Mouse (Mus musculus): Measurements from ENCODE around the gene Akap17b. TPM values are rescaled to one million over a fixed set of nuclear protein-coding genes. Genes with fewer than 3 reads are reported as not detected.
A peak's percentile ranks its signal among the peaks of the same experiment; 100 is the strongest.

The Akap17b gene
- polyA plus RNA-seq (2012; rRNA removed) = 9.5 and 10.7 TPM in 2 replicates

DNA sequence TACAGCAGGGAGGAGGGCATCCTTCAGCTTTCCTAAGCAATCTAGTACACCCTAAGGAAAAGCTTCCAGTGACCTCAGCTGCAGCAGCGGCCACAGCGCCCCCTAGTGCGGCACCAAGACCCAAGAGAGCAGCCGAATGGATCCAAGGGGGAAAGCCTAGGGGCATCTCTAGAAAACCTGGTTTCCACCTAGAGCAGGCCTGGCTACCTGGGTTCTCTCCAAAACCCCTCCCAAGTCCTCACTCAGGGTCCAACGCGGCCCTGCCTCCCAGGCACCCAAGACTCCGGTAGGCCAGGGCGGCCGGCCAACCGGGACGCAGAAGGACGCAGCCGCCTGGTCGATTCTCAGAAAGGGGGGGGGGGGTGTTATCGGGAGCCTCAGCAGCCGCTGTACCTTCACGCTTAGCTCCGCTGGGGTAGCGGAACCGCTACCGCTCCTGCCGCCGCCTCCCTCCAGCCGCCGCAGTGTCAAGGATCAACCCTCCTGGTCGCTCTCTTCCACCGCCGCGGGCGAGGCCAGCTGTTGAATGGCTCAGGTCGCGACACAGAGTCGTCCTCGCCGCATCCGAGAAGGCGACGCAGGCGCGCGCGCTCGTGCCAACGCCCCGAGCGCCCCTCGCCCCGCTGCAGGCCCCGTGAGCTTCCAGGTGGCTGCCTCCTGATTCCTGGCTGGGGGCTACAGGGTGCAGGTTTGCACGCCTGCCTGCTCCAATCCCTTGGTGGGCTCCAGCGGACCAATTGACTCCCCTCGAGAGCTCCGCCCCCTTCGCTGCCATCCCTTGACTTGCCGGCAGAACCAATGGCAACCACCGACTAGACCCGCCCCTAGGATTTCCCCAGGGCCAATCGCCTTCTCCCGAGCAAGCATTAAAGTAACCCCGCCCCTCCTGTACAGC, at the start of gene Akap17b:
Gene Akap17b, minus strand, starts transcription at position 739 of the 895 bp plus-strand sequence.
- Histone ChIP-seq H3K4me3 (ENCODE audit: insufficient read depth, low read length) (peak within 1 kb of the TSS; percentile 79), H3K4me1 (ENCODE audit: control insufficient read depth, insufficient read depth, low read length) (no peaks in the 10 kb centered on the region), H3K27ac (ENCODE audit: insufficient read depth, low read length) (peak within 1 kb of the TSS; percentile 88)
- TF ChIP-seq POLR2A (IDR thresholded peaks at IDR 0.05; ENCODE audit: extremely low read depth, insufficient read depth, low read length) = peak; percentile 60; the same call in 1 of the 2 replicates
- peak; percentile 38 for TF ChIP-seq CTCF (IDR thresholded peaks at IDR 0.05; ENCODE audit: extremely low read depth, insufficient read depth, low read length)

DNA sequence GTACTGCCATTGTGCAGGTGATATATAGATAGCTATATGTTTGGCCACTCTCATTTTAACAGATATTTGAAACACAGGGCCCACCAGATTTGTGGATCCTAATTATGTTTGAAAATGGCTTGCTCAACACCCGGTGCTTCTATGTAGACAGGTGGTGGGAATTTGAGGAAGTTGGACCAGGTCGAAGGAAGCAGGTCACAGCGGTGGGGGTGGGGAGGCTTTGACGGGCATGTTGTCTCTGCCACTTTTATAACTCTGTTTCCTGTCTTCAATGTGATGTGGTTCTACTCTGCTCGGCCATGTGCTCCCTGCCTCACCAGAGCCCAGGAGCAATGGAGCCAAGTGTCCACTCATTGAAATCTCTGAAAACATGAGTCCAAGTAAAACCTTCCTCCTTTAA, 46.2 kb upstream of the Akap17b start:
- TF ChIP-seq CTCF (IDR thresholded peaks at IDR 0.05; ENCODE audit: extremely low read depth, insufficient read depth, low read length) (no peak), POLR2A (IDR thresholded peaks at IDR 0.05; ENCODE audit: extremely low read depth, insufficient read depth, low read length) (no peak)

DNA sequence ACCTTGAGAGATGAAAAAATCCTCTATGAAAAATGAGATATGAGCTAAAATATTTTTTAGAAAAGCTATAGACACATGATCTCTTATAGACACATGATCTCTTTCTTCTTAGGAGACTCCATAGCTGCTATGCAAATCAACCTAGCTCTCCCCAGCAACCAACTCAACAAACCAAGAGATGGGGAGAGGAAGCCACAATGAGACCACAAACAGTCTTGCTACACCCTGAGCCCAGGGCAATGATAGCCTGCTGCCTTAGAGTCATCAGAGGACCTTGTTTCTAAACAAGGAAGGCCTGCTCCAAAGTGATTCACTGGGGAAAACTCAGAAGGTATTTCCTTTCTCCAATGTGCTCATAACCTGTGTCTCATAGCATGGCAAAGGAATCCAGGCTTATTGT, 44.5 kb upstream of the Akap17b start:
- TF ChIP-seq CTCF (IDR thresholded peaks at IDR 0.05; ENCODE audit: extremely low read depth, insufficient read depth, low read length) (no peak), POLR2A (IDR thresholded peaks at IDR 0.05; ENCODE audit: extremely low read depth, insufficient read depth, low read length) (no peak)

More for the DNA sequence above, 46.2 kb upstream of the Akap17b start:
- H3K27ac ChIP-seq (ENCODE audit: insufficient read depth, low read length) = no peak overlapping the region
- H3K4me3 ChIP-seq (ENCODE audit: insufficient read depth, low read length) = no peak overlapping the region
- no peaks in the 10 kb centered on the region for H3K4me1 ChIP-seq (ENCODE audit: control insufficient read depth, insufficient read depth, low read length)

DNA sequence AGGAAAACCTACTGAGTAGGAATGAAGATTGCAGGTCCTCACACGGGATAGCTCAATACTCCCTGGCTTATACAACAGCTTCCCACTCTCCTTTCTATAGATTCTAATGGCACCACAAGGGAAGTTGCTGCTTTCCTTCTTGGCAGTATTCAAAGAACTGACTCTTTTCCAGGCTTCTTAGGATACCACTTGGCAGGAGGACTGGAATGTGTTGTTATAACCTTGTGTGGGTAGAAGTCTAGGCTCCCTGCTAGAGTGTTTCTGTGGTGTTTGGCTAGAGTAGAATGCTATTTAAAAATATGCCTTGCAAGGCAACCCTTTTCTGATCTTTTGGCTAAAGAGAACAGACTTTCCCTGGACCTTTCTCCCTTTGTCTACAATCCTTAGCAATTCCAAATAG, 31.6 kb upstream of the Akap17b start:
- no peaks in the 10 kb centered on the region for H3K4me1 ChIP-seq (ENCODE audit: control insufficient read depth, insufficient read depth, low read length)
- no peak overlapping the region for H3K4me3 ChIP-seq (ENCODE audit: insufficient read depth, low read length)
- no peak for TF ChIP-seq POLR2A (IDR thresholded peaks at IDR 0.05; ENCODE audit: extremely low read depth, insufficient read depth, low read length)
- no peak for TF ChIP-seq CTCF (IDR thresholded peaks at IDR 0.05; ENCODE audit: extremely low read depth, insufficient read depth, low read length)
- no peak overlapping the region for H3K27ac ChIP-seq (ENCODE audit: insufficient read depth, low read length)

More for the DNA sequence above, 44.5 kb upstream of the Akap17b start:
- no peak overlapping the region for H3K4me3 ChIP-seq (ENCODE audit: insufficient read depth, low read length)
- no peaks in the 10 kb centered on the region for H3K4me1 ChIP-seq (ENCODE audit: control insufficient read depth, insufficient read depth, low read length)
- no peak overlapping the region for H3K27ac ChIP-seq (ENCODE audit: insufficient read depth, low read length)

DNA sequence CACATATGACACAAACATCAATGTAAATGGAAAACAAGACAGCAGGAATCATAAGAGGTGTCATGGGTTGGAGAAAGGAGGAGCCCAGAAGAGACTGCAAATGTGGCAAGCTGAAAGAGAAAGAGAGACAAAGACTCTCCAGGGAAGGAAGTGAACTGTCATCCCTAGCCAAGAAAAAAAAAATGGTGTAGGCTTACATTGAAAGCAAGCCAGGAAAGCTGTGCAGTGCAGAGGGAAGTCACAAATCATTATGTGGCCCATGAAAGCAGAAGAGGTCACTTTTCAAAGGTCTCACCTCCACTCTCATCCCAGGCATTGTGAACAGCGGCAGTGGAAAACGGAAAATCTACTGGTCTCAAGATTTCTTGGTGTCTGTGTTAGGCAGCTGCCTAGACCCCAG, 27.5 kb upstream of the Akap17b start:
- TF ChIP-seq POLR2A (IDR thresholded peaks at IDR 0.05; ENCODE audit: extremely low read depth, insufficient read depth, low read length) (no peak), CTCF (IDR thresholded peaks at IDR 0.05; ENCODE audit: extremely low read depth, insufficient read depth, low read length) (no peak)
- H3K4me1 ChIP-seq (ENCODE audit: control insufficient read depth, insufficient read depth, low read length) = no peaks in the 10 kb centered on the region
- H3K4me3 ChIP-seq (ENCODE audit: insufficient read depth, low read length) = no peak overlapping the region
- H3K27ac ChIP-seq (ENCODE audit: insufficient read depth, low read length) = no peak overlapping the region

DNA sequence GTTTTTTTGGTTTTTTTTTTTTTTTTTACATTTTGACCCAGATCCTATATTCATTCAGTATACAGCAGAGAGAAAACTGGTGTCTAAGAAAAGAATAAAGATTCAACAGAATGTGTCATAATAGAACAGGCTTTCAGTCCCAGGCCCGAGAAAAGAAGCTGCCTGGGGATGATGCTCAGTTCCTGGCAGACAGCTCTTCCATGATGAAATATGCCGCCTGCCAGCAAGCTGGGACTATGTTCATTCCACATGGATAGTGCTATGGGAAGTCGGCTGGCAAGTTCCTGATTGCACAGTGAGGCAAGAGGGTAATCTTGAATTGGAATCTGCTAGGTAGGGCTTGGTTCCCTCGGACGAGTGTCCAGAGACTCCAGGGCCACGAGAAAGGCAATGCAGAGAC, 5.1 kb downstream of the Akap17b start:
- Histone ChIP-seq H3K27ac (ENCODE audit: insufficient read depth, low read length) (no peak overlapping the region), H3K4me1 (ENCODE audit: control insufficient read depth, insufficient read depth, low read length) (no peaks in the 10 kb centered on the region), H3K4me3 (ENCODE audit: insufficient read depth, low read length) (no peak overlapping the region)
- TF ChIP-seq CTCF (IDR thresholded peaks at IDR 0.05; ENCODE audit: extremely low read depth, insufficient read depth, low read length) (no peak), POLR2A (IDR thresholded peaks at IDR 0.05; ENCODE audit: extremely low read depth, insufficient read depth, low read length) (no peak)

DNA sequence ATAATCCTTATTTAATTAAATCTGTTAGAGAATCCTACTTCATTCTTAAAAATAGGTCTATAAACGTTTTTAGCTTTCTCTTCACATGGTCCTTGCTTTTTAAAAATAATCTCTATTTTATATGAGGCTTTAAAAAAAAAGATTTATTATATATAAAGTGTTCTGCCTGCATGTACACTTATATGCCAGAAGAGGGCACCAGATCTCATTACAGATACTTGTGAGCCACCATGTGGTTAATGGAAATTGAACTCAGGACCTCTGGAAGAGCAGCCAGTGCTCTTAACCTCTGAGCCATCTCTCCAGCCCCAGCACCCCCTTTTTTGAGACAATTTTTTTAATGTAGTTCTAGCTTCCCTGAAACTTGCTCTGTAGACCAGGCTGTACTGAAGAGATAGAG, 14.4 kb downstream of the Akap17b start:
- Histone ChIP-seq H3K27ac (ENCODE audit: insufficient read depth, low read length) (no peak overlapping the region), H3K4me3 (ENCODE audit: insufficient read depth, low read length) (no peak overlapping the region), H3K4me1 (ENCODE audit: control insufficient read depth, insufficient read depth, low read length) (no peaks in the 10 kb centered on the region)
- no peak for TF ChIP-seq POLR2A (IDR thresholded peaks at IDR 0.05; ENCODE audit: extremely low read depth, insufficient read depth, low read length)
- 0 out of 2 replicates have a peak, but pooled peaks have one; percentile 5 for TF ChIP-seq CTCF (IDR thresholded peaks at IDR 0.05; ENCODE audit: extremely low read depth, insufficient read depth, low read length)

DNA sequence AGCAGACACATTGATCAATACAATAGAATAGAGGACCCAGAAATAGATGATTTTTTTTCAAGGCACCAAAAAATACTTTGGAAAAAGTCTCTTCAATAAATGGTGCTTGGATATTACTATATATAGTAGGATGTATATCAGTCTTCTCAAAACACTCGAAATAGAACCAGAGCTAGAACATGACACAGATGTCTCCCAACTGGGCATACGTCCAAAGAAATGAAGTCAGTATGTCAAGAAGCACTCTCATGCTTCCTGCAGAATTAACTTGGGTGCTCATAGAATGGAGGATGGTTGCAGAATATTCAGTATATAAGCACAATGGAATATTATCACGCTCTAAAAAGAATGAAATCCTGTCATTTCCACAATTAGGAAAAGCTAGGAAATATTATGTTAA, 17.1 kb downstream of the Akap17b start:
- Histone ChIP-seq H3K27ac (ENCODE audit: insufficient read depth, low read length) (no peak overlapping the region), H3K4me1 (ENCODE audit: control insufficient read depth, insufficient read depth, low read length) (no peaks in the 10 kb centered on the region), H3K4me3 (ENCODE audit: insufficient read depth, low read length) (no peak overlapping the region)
- TF ChIP-seq POLR2A (IDR thresholded peaks at IDR 0.05; ENCODE audit: extremely low read depth, insufficient read depth, low read length) (no peak), CTCF (IDR thresholded peaks at IDR 0.05; ENCODE audit: extremely low read depth, insufficient read depth, low read length) (no peak)

DNA sequence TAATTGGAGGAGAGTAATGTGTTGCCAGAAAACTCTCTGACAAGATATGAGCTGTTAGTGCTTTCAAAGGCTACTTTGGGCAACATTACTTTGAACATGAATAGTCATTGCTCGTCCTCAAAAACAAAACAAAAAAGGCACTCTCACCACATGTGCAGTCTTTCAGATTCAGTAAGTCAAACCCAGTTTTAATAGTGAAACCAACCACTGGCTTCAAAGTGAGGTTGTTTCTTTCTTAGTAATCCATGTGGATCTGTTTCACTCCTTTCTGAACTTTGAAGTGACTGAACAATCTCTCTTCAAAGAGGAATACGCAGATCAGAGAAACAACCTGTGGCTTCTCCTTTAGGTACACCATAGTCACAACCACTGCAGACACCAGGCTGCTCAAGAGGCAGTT, 36.1 kb downstream of the Akap17b start:
- Histone ChIP-seq H3K4me1 (ENCODE audit: control insufficient read depth, insufficient read depth, low read length) (no peaks in the 10 kb centered on the region), H3K4me3 (ENCODE audit: insufficient read depth, low read length) (no peak overlapping the region), H3K27ac (ENCODE audit: insufficient read depth, low read length) (no peak overlapping the region)
- no peak for TF ChIP-seq POLR2A (IDR thresholded peaks at IDR 0.05; ENCODE audit: extremely low read depth, insufficient read depth, low read length)
- TF ChIP-seq CTCF (IDR thresholded peaks at IDR 0.05; ENCODE audit: extremely low read depth, insufficient read depth, low read length) = no peak

DNA sequence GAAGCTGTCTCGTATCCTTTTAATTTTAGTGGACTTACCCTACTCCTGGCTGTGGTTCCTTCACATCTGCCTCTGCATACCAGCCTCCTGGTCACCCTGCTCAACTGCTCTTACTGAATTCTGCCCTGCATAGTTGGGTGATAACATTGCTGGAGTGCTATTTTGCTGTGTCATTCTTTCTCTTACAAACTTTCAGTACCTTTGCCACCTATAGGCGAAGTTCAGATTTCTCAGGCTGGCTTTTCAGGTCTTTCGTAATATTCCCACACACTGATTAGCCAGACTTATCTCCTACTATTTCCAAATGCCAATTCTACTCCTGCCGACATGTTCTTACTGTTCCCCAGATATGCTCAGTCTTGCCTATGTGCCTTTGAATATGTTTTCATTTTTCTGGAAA, 41.2 kb downstream of the Akap17b start:
- no peak overlapping the region for H3K27ac ChIP-seq (ENCODE audit: insufficient read depth, low read length)
- no peaks in the 10 kb centered on the region; the same call in 1 of the 2 replicates for H3K4me1 ChIP-seq (ENCODE audit: control insufficient read depth, insufficient read depth, low read length)
- H3K4me3 ChIP-seq (ENCODE audit: insufficient read depth, low read length) = no peak overlapping the region
- TF ChIP-seq CTCF (IDR thresholded peaks at IDR 0.05; ENCODE audit: extremely low read depth, insufficient read depth, low read length) = no peak
- no peak for TF ChIP-seq POLR2A (IDR thresholded peaks at IDR 0.05; ENCODE audit: extremely low read depth, insufficient read depth, low read length)

Data from cortical plate, adult 2 months (tissue).